Mouse (Mus musculus): ENCODE measurements around the gene F13a1. TPM values are rescaled to one million over a fixed set of nuclear protein-coding genes. Genes with fewer than 3 reads are reported as not detected.

The F13a1 gene
- polyA plus RNA-seq, 1 experiment from 2014 or later: 13.9 TPM

- no peaks in the 10 kb centered on the region for H3K27me3 ChIP-seq (replicated peaks; ENCODE audit: control insufficient read depth, insufficient read depth, low read length)
- no peaks in the 10 kb centered on the region for H3K9me3 ChIP-seq (ENCODE audit: control insufficient read depth, low read length)
- H3K36me3 ChIP-seq (ENCODE audit: control insufficient read depth, insufficient read depth, low read length): no peaks in the 10 kb centered on the region
- 80% methylated on average over 2 of the region's 2 CpGs for WGBS
- no peak overlapping the region for H3K4me2 ChIP-seq (ENCODE audit: low read length)
- H3K4me3 ChIP-seq (ENCODE audit: low read length): no peak overlapping the region
- no peak overlapping the region for H3K9ac ChIP-seq (ENCODE audit: low read depth, low read length)
- H3K27ac ChIP-seq (ENCODE audit: low read depth, low read length): no peak overlapping the region
- ATAC-seq: no peak
- no peaks in the 10 kb centered on the region for H3K4me1 ChIP-seq (ENCODE audit: control insufficient read depth, insufficient read depth, low read depth, low read length)
Measured at GRCm38 (mm10) chr13:36973016-36973415, 77.0 kb downstream of the F13a1 start.

GRCm38 (mm10) chr13:36972226-36972625 lies 77.8 kb downstream of the F13a1 start:
- Histone ChIP-seq H3K4me1 (ENCODE audit: control insufficient read depth, insufficient read depth, low read depth, low read length) (no peaks in the 10 kb centered on the region), H3K9me3 (ENCODE audit: control insufficient read depth, low read length) (no peaks in the 10 kb centered on the region), H3K9ac (ENCODE audit: low read depth, low read length) (no peak overlapping the region), H3K36me3 (ENCODE audit: control insufficient read depth, insufficient read depth, low read length) (no peaks in the 10 kb centered on the region), H3K4me3 (ENCODE audit: low read length) (no peak overlapping the region), H3K27ac (ENCODE audit: low read depth, low read length) (0 out of 2 replicates have a peak overlapping the region, but pooled peaks have one; percentile 23), H3K27me3 (replicated peaks; ENCODE audit: control insufficient read depth, insufficient read depth, low read length) (no peaks in the 10 kb centered on the region), H3K4me2 (ENCODE audit: low read length) (no peak overlapping the region)
- no peak for ATAC-seq
- 60% methylated on average over 3 of the region's 3 CpGs for WGBS

GRCm38 (mm10) chr13:36962926-36963325 lies 87.1 kb downstream of the F13a1 start:
- H3K4me2 ChIP-seq (ENCODE audit: low read length): no peak overlapping the region
- no peak for ATAC-seq
- no peak overlapping the region for H3K4me3 ChIP-seq (ENCODE audit: low read length)
- no peak overlapping the region for H3K9ac ChIP-seq (ENCODE audit: low read depth, low read length)
- H3K27ac ChIP-seq (ENCODE audit: low read depth, low read length): no peak overlapping the region
- H3K27me3 ChIP-seq (replicated peaks; ENCODE audit: control insufficient read depth, insufficient read depth, low read length): no peaks in the 10 kb centered on the region
- H3K4me1 ChIP-seq (ENCODE audit: control insufficient read depth, insufficient read depth, low read depth, low read length): no peaks in the 10 kb centered on the region
- H3K36me3 ChIP-seq (ENCODE audit: control insufficient read depth, insufficient read depth, low read length): no peaks in the 10 kb centered on the region
- no peaks in the 10 kb centered on the region for H3K9me3 ChIP-seq (ENCODE audit: control insufficient read depth, low read length)

- Histone ChIP-seq H3K27me3 (replicated peaks; ENCODE audit: control insufficient read depth, insufficient read depth, low read length) (no peaks in the 10 kb centered on the region), H3K4me2 (ENCODE audit: low read length) (no peak overlapping the region), H3K9ac (ENCODE audit: low read depth, low read length) (no peak overlapping the region), H3K4me3 (ENCODE audit: low read length) (no peak overlapping the region), H3K9me3 (ENCODE audit: control insufficient read depth, low read length) (no peaks in the 10 kb centered on the region), H3K36me3 (ENCODE audit: control insufficient read depth, insufficient read depth, low read length) (no peaks in the 10 kb centered on the region), H3K27ac (ENCODE audit: low read depth, low read length) (no peak overlapping the region), H3K4me1 (ENCODE audit: control insufficient read depth, insufficient read depth, low read depth, low read length) (no peaks in the 10 kb centered on the region)
- 45% methylated on average over 3 of the region's 3 CpGs for WGBS
- no peak for ATAC-seq
Measured at GRCm38 (mm10) chr13:36958996-36959395, 91.0 kb downstream of the F13a1 start.

- H3K4me1 ChIP-seq (ENCODE audit: control insufficient read depth, insufficient read depth, low read depth, low read length): no peaks in the 10 kb centered on the region
- 93% methylated on average over 3 of the region's 3 CpGs for WGBS
- H3K9ac ChIP-seq (ENCODE audit: low read depth, low read length): no peak overlapping the region
- no peaks in the 10 kb centered on the region for H3K27me3 ChIP-seq (replicated peaks; ENCODE audit: control insufficient read depth, insufficient read depth, low read length)
- no peaks in the 10 kb centered on the region for H3K36me3 ChIP-seq (ENCODE audit: control insufficient read depth, insufficient read depth, low read length)
- H3K4me2 ChIP-seq (ENCODE audit: low read length): no peak overlapping the region
- no peak for ATAC-seq
- H3K27ac ChIP-seq (ENCODE audit: low read depth, low read length): no peak overlapping the region
- no peaks in the 10 kb centered on the region for H3K9me3 ChIP-seq (ENCODE audit: control insufficient read depth, low read length)
- no peak overlapping the region for H3K4me3 ChIP-seq (ENCODE audit: low read length)
Measured at GRCm38 (mm10) chr13:36954937-36955336, 95.1 kb downstream of the F13a1 start.

GRCm38 (mm10) chr13:36953676-36954075 lies 96.4 kb downstream of the F13a1 start:
- H3K9ac ChIP-seq (ENCODE audit: low read depth, low read length): no peak overlapping the region
- no peak for ATAC-seq

GRCm38 (mm10) chr13:36941891-36942290 lies 108.2 kb downstream of the F13a1 start:
- Histone ChIP-seq H3K4me3 (ENCODE audit: low read length) (no peak overlapping the region), H3K9me3 (ENCODE audit: control insufficient read depth, low read length) (no peaks in the 10 kb centered on the region), H3K9ac (ENCODE audit: low read depth, low read length) (no peak overlapping the region), H3K4me1 (ENCODE audit: control insufficient read depth, insufficient read depth, low read depth, low read length) (no peaks in the 10 kb centered on the region), H3K27ac (ENCODE audit: low read depth, low read length) (no peak overlapping the region), H3K4me2 (ENCODE audit: low read length) (no peak overlapping the region), H3K27me3 (replicated peaks; ENCODE audit: control insufficient read depth, insufficient read depth, low read length) (no peaks in the 10 kb centered on the region), H3K36me3 (ENCODE audit: control insufficient read depth, insufficient read depth, low read length) (no peaks in the 10 kb centered on the region)
- no peak for ATAC-seq
- 59% methylated on average over 3 of the region's 3 CpGs for WGBS

More at GRCm38 (mm10) chr13:36953676-36954075, 96.4 kb downstream of the F13a1 start:
- Histone ChIP-seq H3K27ac (ENCODE audit: low read depth, low read length) (no peak overlapping the region), H3K4me1 (ENCODE audit: control insufficient read depth, insufficient read depth, low read depth, low read length) (no peaks in the 10 kb centered on the region), H3K27me3 (replicated peaks; ENCODE audit: control insufficient read depth, insufficient read depth, low read length) (no peaks in the 10 kb centered on the region), H3K4me3 (ENCODE audit: low read length) (no peak overlapping the region), H3K9me3 (ENCODE audit: control insufficient read depth, low read length) (no peaks in the 10 kb centered on the region), H3K4me2 (ENCODE audit: low read length) (no peak overlapping the region), H3K36me3 (ENCODE audit: control insufficient read depth, insufficient read depth, low read length) (no peaks in the 10 kb centered on the region)

- Histone ChIP-seq H3K4me2 (ENCODE audit: low read length) (no peak overlapping the region), H3K27me3 (replicated peaks; ENCODE audit: control insufficient read depth, insufficient read depth, low read length) (no peaks in the 10 kb centered on the region), H3K36me3 (ENCODE audit: control insufficient read depth, insufficient read depth, low read length) (no peaks in the 10 kb centered on the region), H3K9ac (ENCODE audit: low read depth, low read length) (no peak overlapping the region), H3K27ac (ENCODE audit: low read depth, low read length) (no peak overlapping the region), H3K9me3 (ENCODE audit: control insufficient read depth, low read length) (no peaks in the 10 kb centered on the region), H3K4me3 (ENCODE audit: low read length) (no peak overlapping the region), H3K4me1 (ENCODE audit: control insufficient read depth, insufficient read depth, low read depth, low read length) (no peaks in the 10 kb centered on the region)
- WGBS: 91% methylated on average over 9 of the region's 9 CpGs
- ATAC-seq: no peak
Measured at GRCm38 (mm10) chr13:36932066-36932465, 118.0 kb downstream of the F13a1 start.

- H3K9ac ChIP-seq (ENCODE audit: low read depth, low read length): no peak overlapping the region
- no peaks in the 10 kb centered on the region for H3K9me3 ChIP-seq (ENCODE audit: control insufficient read depth, low read length)
- 0 out of 2 replicates have a peak, but pooled peaks have one; percentile 45 for ATAC-seq
- no peak overlapping the region for H3K4me3 ChIP-seq (ENCODE audit: low read length)
- H3K27ac ChIP-seq (ENCODE audit: low read depth, low read length): no peak overlapping the region
- WGBS: 49% methylated on average over 4 of the region's 4 CpGs
- no peaks in the 10 kb centered on the region for H3K27me3 ChIP-seq (replicated peaks; ENCODE audit: control insufficient read depth, insufficient read depth, low read length)
- H3K4me2 ChIP-seq (ENCODE audit: low read length): no peak overlapping the region
- H3K36me3 ChIP-seq (ENCODE audit: control insufficient read depth, insufficient read depth, low read length): no peaks in the 10 kb centered on the region
- H3K4me1 ChIP-seq (ENCODE audit: control insufficient read depth, insufficient read depth, low read depth, low read length): no peaks in the 10 kb centered on the region
Measured at GRCm38 (mm10) chr13:36919737-36920136, 130.3 kb downstream of the F13a1 start.

- H3K27me3 ChIP-seq (replicated peaks; ENCODE audit: control insufficient read depth, insufficient read depth, low read length): no peaks in the 10 kb centered on the region
- no peaks in the 10 kb centered on the region for H3K4me1 ChIP-seq (ENCODE audit: control insufficient read depth, insufficient read depth, low read depth, low read length)
- no peak for ATAC-seq
- H3K36me3 ChIP-seq (ENCODE audit: control insufficient read depth, insufficient read depth, low read length): no peaks in the 10 kb centered on the region
- no peak overlapping the region for H3K27ac ChIP-seq (ENCODE audit: low read depth, low read length)
- 20% methylated on average over 4 of the region's 4 CpGs for WGBS
- no peak overlapping the region for H3K9ac ChIP-seq (ENCODE audit: low read depth, low read length)
- no peak overlapping the region for H3K4me3 ChIP-seq (ENCODE audit: low read length)
- H3K4me2 ChIP-seq (ENCODE audit: low read length): no peak overlapping the region
- H3K9me3 ChIP-seq (ENCODE audit: control insufficient read depth, low read length): no peaks in the 10 kb centered on the region
Measured at GRCm38 (mm10) chr13:36903885-36904284, 146.2 kb downstream of the F13a1 start.

All from hindbrain, embryonic 16.5 days (tissue).